Mouse (Mus musculus) lung, embryonic 15.5 days (tissue): Measurements from ENCODE around the gene Mmp15. TPM values are rescaled to one million over a fixed set of nuclear protein-coding genes. Genes with fewer than 3 reads are reported as not detected.
A peak's percentile ranks its signal among the peaks of the same experiment; 100 is the strongest.

Experiments
- ATAC-seq: fragments of 200-750 bp; cut with Nextera tagmentation; 2 replicates; pipeline ENCODE4 v1.8.0; 2017; ENCODE audit warnings: moderate number of reproducible peaks, borderline replicate concordance; ENCODE audit not compliant: low FRiP score, low TSS enrichment; ENCODE audit errors: extremely low read depth
- H3K27ac ChIP-seq: fragments of 300-500 bp; sonication (generic); 2 replicates; pipeline ENCODE4 v1.5.1; 2015; ENCODE audit warnings: moderate library complexity, mild to moderate bottlenecking, inconsistent platforms
- H3K27me3 ChIP-seq: fragments of 300-500 bp; sonication (generic); 2 replicates; pipeline ENCODE4 v1.6.1; 2015; ENCODE audit warnings: inconsistent platforms
- H3K36me3 ChIP-seq: fragments of 300-500 bp; sonication (generic); 2 replicates; pipeline ENCODE4 v1.6.1; 2015; ENCODE audit warnings: inconsistent platforms
- H3K4me1 ChIP-seq: fragments of 300-500 bp; sonication (generic); 2 replicates; pipeline ENCODE4 v1.6.1; 2015; ENCODE audit warnings: inconsistent platforms
- H3K4me2 ChIP-seq: fragments of 300-500 bp; sonication (generic); 2 replicates; pipeline ENCODE4 v1.6.1; 2015; ENCODE audit warnings: inconsistent platforms, mild to moderate bottlenecking, moderate library complexity
- H3K4me3 ChIP-seq: fragments of 300-500 bp; sonication (generic); 2 replicates; pipeline ENCODE4 v1.5.1; 2015; ENCODE audit warnings: mild to moderate bottlenecking, inconsistent platforms
- H3K9ac ChIP-seq: fragments of 300-500 bp; sonication (generic); 2 replicates; pipeline ENCODE4 v1.6.1; 2015; ENCODE audit warnings: inconsistent platforms
- H3K9me3 ChIP-seq: fragments of 300-500 bp; sonication (generic); 2 replicates; pipeline ENCODE4 v1.6.1; 2016; ENCODE audit warnings: inconsistent platforms
- WGBS: fragments of 180-500 bp; shearing (Covaris S2); methylation state at CpG from one replicate; pipeline ENCODE4 v1.1.7; 2015; 5-methylcytosine and 5-hydroxymethylcytosine counted together
- polyA plus RNA-seq: library from polyadenylated mRNA; unstranded; fragments of >200 nt; fragmentation: Nextera tagmentation; extraction: Ambion mirVana; gene quantifications from 2 replicates; pipeline ENCODE4 v1.2.1, GENCODE M21; 2015

Gene Mmp15
- polyA plus RNA-seq, 1 experiment from 2014 or later: 20.4 TPM

GRCm38 (mm10) chr8:95384501-95384900, 32.4 kb downstream of the Mmp15 start:
- H3K4me2 ChIP-seq: no peak overlapping the region
- no peaks in the 10 kb centered on the region for H3K36me3 ChIP-seq
- H3K4me1 ChIP-seq: no peaks in the 10 kb centered on the region
- no peak for ATAC-seq
- no peak overlapping the region for H3K27ac ChIP-seq
- H3K9ac ChIP-seq: no peak overlapping the region
- no peaks in the 10 kb centered on the region for H3K27me3 ChIP-seq
- no peaks in the 10 kb centered on the region for H3K9me3 ChIP-seq
- 65% methylated on average over 3 of the region's 3 CpGs for WGBS
- no peak overlapping the region for H3K4me3 ChIP-seq

- 64% methylated on average over 5 of the region's 5 CpGs for WGBS
Observed at GRCm38 (mm10) chr8:95386037-95386436, 34.0 kb downstream of the Mmp15 start.

GRCm38 (mm10) chr8:95387221-95387620, 35.2 kb downstream of the Mmp15 start:
- H3K9me3 ChIP-seq: no peaks in the 10 kb centered on the region
- no peak overlapping the region for H3K4me2 ChIP-seq
- no peaks in the 10 kb centered on the region for H3K36me3 ChIP-seq
- no peak overlapping the region for H3K4me3 ChIP-seq
- WGBS: 88% methylated on average over 10 of the region's 10 CpGs
- no peaks in the 10 kb centered on the region for H3K4me1 ChIP-seq
- no peak overlapping the region for H3K27ac ChIP-seq
- no peaks in the 10 kb centered on the region for H3K27me3 ChIP-seq
- ATAC-seq: no peak
- H3K9ac ChIP-seq: no peak overlapping the region

More at GRCm38 (mm10) chr8:95386037-95386436, 34.0 kb downstream of the Mmp15 start:
- no peaks in the 10 kb centered on the region for H3K9me3 ChIP-seq
- no peak overlapping the region for H3K4me2 ChIP-seq
- no peak overlapping the region for H3K27ac ChIP-seq
- H3K9ac ChIP-seq: no peak overlapping the region
- H3K36me3 ChIP-seq: no peaks in the 10 kb centered on the region
- H3K4me3 ChIP-seq: no peak overlapping the region
- no peak for ATAC-seq
- H3K4me1 ChIP-seq: no peaks in the 10 kb centered on the region
- H3K27me3 ChIP-seq: no peaks in the 10 kb centered on the region

GRCm38 (mm10) chr8:95387936-95388335, 35.9 kb downstream of the Mmp15 start:
- no peak overlapping the region for H3K4me2 ChIP-seq
- no peak overlapping the region for H3K4me3 ChIP-seq
- no peak overlapping the region for H3K9ac ChIP-seq
- H3K4me1 ChIP-seq: no peaks in the 10 kb centered on the region
- H3K36me3 ChIP-seq: no peaks in the 10 kb centered on the region
- H3K9me3 ChIP-seq: no peaks in the 10 kb centered on the region
- 82% methylated on average over 7 of the region's 7 CpGs for WGBS
- no peak for ATAC-seq
- H3K27ac ChIP-seq: no peak overlapping the region
- H3K27me3 ChIP-seq: no peaks in the 10 kb centered on the region

- H3K9ac ChIP-seq: no peak overlapping the region
- H3K4me2 ChIP-seq: no peak overlapping the region
- H3K4me3 ChIP-seq: no peak overlapping the region
- no peaks in the 10 kb centered on the region for H3K27me3 ChIP-seq
- peaks cover 10% of the 10 kb centered on the region for H3K4me1 ChIP-seq
- ATAC-seq: no peak
- H3K36me3 ChIP-seq: no peaks in the 10 kb centered on the region
- no peaks in the 10 kb centered on the region for H3K9me3 ChIP-seq
- H3K27ac ChIP-seq: 0 out of 2 replicates have a peak overlapping the region, but pooled peaks have one; percentile 88
- WGBS: 39% methylated on average over 4 of the region's 4 CpGs
Observed at GRCm38 (mm10) chr8:95390312-95390711, 38.2 kb downstream of the Mmp15 start.

GRCm38 (mm10) chr8:95391101-95391500, 39.0 kb downstream of the Mmp15 start:
- peak overlapping the region; percentile 88 for H3K27ac ChIP-seq
- 48% methylated on average over 7 of the region's 7 CpGs for WGBS

GRCm38 (mm10) chr8:95392604-95393003, 40.5 kb downstream of the Mmp15 start:
- Histone ChIP-seq H3K27ac (peak overlapping the region; percentile 88), H3K9ac (no peak overlapping the region), H3K36me3 (no peaks in the 10 kb centered on the region), H3K4me2 (no peak overlapping the region), H3K27me3 (no peaks in the 10 kb centered on the region), H3K4me1 (peaks cover 13% of the 10 kb centered on the region), H3K4me3 (no peak overlapping the region), H3K9me3 (no peaks in the 10 kb centered on the region)
- 65% methylated on average over 5 of the region's 5 CpGs for WGBS
- ATAC-seq: peak; percentile 45; the same call in 1 of the 2 replicates

More at GRCm38 (mm10) chr8:95391101-95391500, 39.0 kb downstream of the Mmp15 start:
- Histone ChIP-seq H3K4me3 (no peak overlapping the region), H3K36me3 (no peaks in the 10 kb centered on the region), H3K9ac (no peak overlapping the region), H3K4me1 (peaks cover 13% of the 10 kb centered on the region), H3K4me2 (no peak overlapping the region), H3K9me3 (no peaks in the 10 kb centered on the region), H3K27me3 (no peaks in the 10 kb centered on the region)
- ATAC-seq: no peak

- Histone ChIP-seq H3K4me2 (no peak overlapping the region), H3K4me1 (peaks cover 13% of the 10 kb centered on the region), H3K4me3 (no peak overlapping the region), H3K9ac (no peak overlapping the region), H3K36me3 (no peaks in the 10 kb centered on the region), H3K27ac (peak overlapping the region; percentile 64), H3K9me3 (no peaks in the 10 kb centered on the region), H3K27me3 (no peaks in the 10 kb centered on the region)
- ATAC-seq: peak; percentile 17; the same call in 1 of the 2 replicates
- WGBS: 26% methylated on average over 8 of the region's 8 CpGs
Observed at GRCm38 (mm10) chr8:95395186-95395918, 43.3 kb downstream of the Mmp15 start.

- Histone ChIP-seq H3K27ac (peak overlapping the region; percentile 31), H3K4me3 (no peak overlapping the region), H3K4me1 (peaks cover 13% of the 10 kb centered on the region), H3K27me3 (no peaks in the 10 kb centered on the region), H3K4me2 (no peak overlapping the region), H3K9me3 (no peaks in the 10 kb centered on the region), H3K36me3 (no peaks in the 10 kb centered on the region), H3K9ac (no peak overlapping the region)
- no peak for ATAC-seq
- WGBS: 42% methylated on average over 11 of the region's 11 CpGs
Observed at GRCm38 (mm10) chr8:95396752-95397151, 44.7 kb downstream of the Mmp15 start.

GRCm38 (mm10) chr8:95397201-95397600, 45.1 kb downstream of the Mmp15 start:
- Histone ChIP-seq H3K27ac (peak overlapping the region; percentile 31), H3K4me2 (no peak overlapping the region), H3K27me3 (no peaks in the 10 kb centered on the region), H3K9me3 (no peaks in the 10 kb centered on the region), H3K4me1 (peaks cover 13% of the 10 kb centered on the region), H3K4me3 (no peak overlapping the region), H3K36me3 (no peaks in the 10 kb centered on the region), H3K9ac (no peak overlapping the region)
- no peak for ATAC-seq
- 55% methylated on average over 5 of the region's 5 CpGs for WGBS

GRCm38 (mm10) chr8:95399131-95399530, 47.1 kb downstream of the Mmp15 start:
- Histone ChIP-seq H3K4me2 (no peak overlapping the region), H3K36me3 (no peaks in the 10 kb centered on the region), H3K27me3 (no peaks in the 10 kb centered on the region), H3K9ac (no peak overlapping the region), H3K4me3 (no peak overlapping the region), H3K9me3 (no peaks in the 10 kb centered on the region), H3K27ac (no peak overlapping the region), H3K4me1 (peaks cover 13% of the 10 kb centered on the region)
- 77% methylated on average over 9 of the region's 9 CpGs for WGBS
- ATAC-seq: no peak

GRCm38 (mm10) chr8:95401091-95401490, 49.0 kb downstream of the Mmp15 start:
- Histone ChIP-seq H3K27ac (no peak overlapping the region), H3K4me3 (no peak overlapping the region), H3K4me1 (no peaks in the 10 kb centered on the region), H3K36me3 (no peaks in the 10 kb centered on the region), H3K9me3 (no peaks in the 10 kb centered on the region), H3K9ac (no peak overlapping the region), H3K4me2 (no peak overlapping the region), H3K27me3 (no peaks in the 10 kb centered on the region)
- WGBS: 85% methylated on average over 7 of the region's 7 CpGs
- no peak for ATAC-seq
